ENCODE assay signal across 10 mouse cellular contexts in genomic region chr11:35283767-35284166, GRCm38 (mm10).
DNase-seq lines count a peak whose midpoint lies in the region; ATAC-seq and TF ChIP-seq lines count a peak whose summit lies in the region.
"Had no signal": no experiment of that assay in that cellular context is flagged by ENCODE, and none has a peak within 500 bp of the region (broad histone marks: within the 10 kb centered on the region; RNA-seq: fewer than 3 reads in every experiment).

No protein-coding gene starts in this region.

- 8% methylated on average over 3 of the region's 3 CpGs for WGBS in cerebellum, adult 2 months
- WGBS in kidney, adult 2 months: 49% methylated on average over 3 of the region's 3 CpGs
- whole genome bisulfite sequencing in heart, embryonic 11.5 days (ENCODE audit: insufficient replicate concordance): 77% methylated on average over 3 of the region's 3 CpGs
- 24% methylated on average over 3 of the region's 3 CpGs for WGBS in midbrain, embryonic 11.5 days
- WGBS in liver, embryonic 11.5 days: 91% methylated on average over 3 of the region's 3 CpGs

- H3K4me2 ChIP-seq in heart, embryonic 11.5 days: no peak overlapping the region
- H3K4me2 ChIP-seq in midbrain, embryonic 11.5 days: no peak overlapping the region
- H3K4me2 ChIP-seq in liver, embryonic 11.5 days: no peak overlapping the region

- H3K27ac ChIP-seq in cerebellum, adult 2 months (ENCODE audit: insufficient read depth, low read length): peak overlapping the region; percentile 25; the same call in 1 of the 2 replicates
- H3K27ac ChIP-seq in kidney, adult 2 months (ENCODE audit: insufficient read depth, low read depth, low read length): no peak overlapping the region
- peak overlapping the region; percentile 84 for H3K27ac ChIP-seq in heart, embryonic 11.5 days (ENCODE audit: low read depth, low read length)
- H3K27ac ChIP-seq in midbrain, embryonic 11.5 days (ENCODE audit: low read depth, low read length): no peak overlapping the region
- no peak overlapping the region for H3K27ac ChIP-seq in liver, embryonic 11.5 days (ENCODE audit: low read depth, low read length)

- H3K4me1 ChIP-seq in cerebellum, adult 2 months (ENCODE audit: control insufficient read depth, insufficient read depth, low read length): peaks cover 42% of the 10 kb centered on the region
- no peaks in the 10 kb centered on the region for H3K4me1 ChIP-seq in kidney, adult 2 months (ENCODE audit: control insufficient read depth, insufficient read depth, low read length)
- H3K4me1 ChIP-seq in heart, embryonic 11.5 days (ENCODE audit: control insufficient read depth, insufficient read depth, low read length): peaks cover 20% of the 10 kb centered on the region
- H3K4me1 ChIP-seq in midbrain, embryonic 11.5 days (ENCODE audit: control insufficient read depth, insufficient read depth, low read length): peaks cover 10% of the 10 kb centered on the region
- no peaks in the 10 kb centered on the region for H3K4me1 ChIP-seq in liver, embryonic 11.5 days (replicated peaks; ENCODE audit: control insufficient read depth, insufficient read depth, low read length)

- no peak for ATAC-seq in heart, embryonic 11.5 days (replicated peaks; ENCODE audit: insufficient number of reproducible peaks, low FRiP score, low TSS enrichment)
- ATAC-seq in midbrain, embryonic 11.5 days (ENCODE audit: low FRiP score): 0 out of 2 replicates have a peak, but pooled peaks have one; percentile 22
- no peak for ATAC-seq in liver, embryonic 11.5 days (replicated peaks; ENCODE audit: low FRiP score)

- no peaks in the 10 kb centered on the region for H3K36me3 ChIP-seq in kidney, adult 2 months (ENCODE audit: control insufficient read depth, insufficient read depth, low read length)
- H3K36me3 ChIP-seq in heart, embryonic 11.5 days (ENCODE audit: control insufficient read depth, insufficient read depth, low read length): no peaks in the 10 kb centered on the region
- H3K36me3 ChIP-seq in midbrain, embryonic 11.5 days (ENCODE audit: control insufficient read depth, insufficient read depth, low read length): no peaks in the 10 kb centered on the region
- no peaks in the 10 kb centered on the region for H3K36me3 ChIP-seq in liver, embryonic 11.5 days (ENCODE audit: control insufficient read depth, insufficient read depth, low read length)

- TF ChIP-seq POLR2A in cerebellum, adult 2 months (IDR thresholded peaks at IDR 0.05; ENCODE audit: borderline replicate concordance, insufficient read depth, low read length): no peak
- no peak for TF ChIP-seq POLR2A in kidney, adult 2 months (IDR thresholded peaks at IDR 0.05; ENCODE audit: low read depth, low read length)

- H3K9ac ChIP-seq in heart, embryonic 11.5 days (ENCODE audit: low read depth, low read length): no peak overlapping the region
- no peak overlapping the region for H3K9ac ChIP-seq in midbrain, embryonic 11.5 days (ENCODE audit: low read length)
- H3K9ac ChIP-seq in liver, embryonic 11.5 days (ENCODE audit: low read depth, low read length): no peak overlapping the region

- peak in 1 of 2 experiments; percentile 55 for DNase-seq in cerebellum, adult 2 months
- no peak for DNase-seq in cerebellum, adult 9-11 months
- DNase-seq in kidney, adult 2 months: peak; percentile 46
- no peak for DNase-seq in kidney, postnatal 10 days
- peak; percentile 87 for DNase-seq in midbrain, embryonic 11.5 days (ENCODE audit: low spot score, missing footprints)
- no peak for DNase-seq in lung, postnatal 10 days
- DNase-seq in liver, embryonic 11.5 days (ENCODE audit: low spot score): no peak
- DNase-seq: B cell, adult 2 months had no signal

- H3K27me3 ChIP-seq in cerebellum, adult 2 months (ENCODE audit: control insufficient read depth, insufficient read depth, low read length): no peaks in the 10 kb centered on the region
- H3K27me3 ChIP-seq in kidney, adult 2 months (replicated peaks; ENCODE audit: control insufficient read depth, insufficient read depth, low read length): no peaks in the 10 kb centered on the region
- no peaks in the 10 kb centered on the region for H3K27me3 ChIP-seq in heart, embryonic 11.5 days (ENCODE audit: control insufficient read depth, insufficient read depth, low read length)
- H3K27me3 ChIP-seq in midbrain, embryonic 11.5 days (ENCODE audit: control insufficient read depth, insufficient read depth, low read length): 0 out of 2 replicates have a peak, but pooled peaks cover 3% of the 10 kb centered on the region
- H3K27me3 ChIP-seq in liver, embryonic 11.5 days (replicated peaks; ENCODE audit: control insufficient read depth, insufficient read depth, low read length): no peaks in the 10 kb centered on the region

- H3K9me3 ChIP-seq in heart, embryonic 11.5 days (replicated peaks; ENCODE audit: control insufficient read depth, low read length): no peaks in the 10 kb centered on the region
- no peaks in the 10 kb centered on the region; the same call in 1 of the 2 replicates for H3K9me3 ChIP-seq in midbrain, embryonic 11.5 days (ENCODE audit: control insufficient read depth, low read length)
- H3K9me3 ChIP-seq in liver, embryonic 11.5 days (ENCODE audit: control insufficient read depth, low read length): no peaks in the 10 kb centered on the region

- H3K4me3 ChIP-seq in cerebellum, adult 2 months (replicated peaks; ENCODE audit: insufficient read depth, low read depth, low read length): no peak overlapping the region
- no peak overlapping the region for H3K4me3 ChIP-seq in kidney, adult 2 months (ENCODE audit: insufficient read depth, low read depth, low read length)
- no peak overlapping the region for H3K4me3 ChIP-seq in heart, embryonic 11.5 days (ENCODE audit: low read depth, low read length)
- H3K4me3 ChIP-seq in midbrain, embryonic 11.5 days (ENCODE audit: low read depth, low read length): no peak overlapping the region
- no peak overlapping the region for H3K4me3 ChIP-seq in liver, embryonic 11.5 days (ENCODE audit: low read depth, low read length)
- H3K4me3 ChIP-seq: myocyte had no signal

- no peak for TF ChIP-seq CTCF in cerebellum, adult 2 months (IDR thresholded peaks at IDR 0.05; ENCODE audit: borderline replicate concordance, insufficient read depth, low read depth, low read length)
- no peak for TF ChIP-seq CTCF in kidney, adult 2 months (conservative IDR thresholded peaks at IDR 0.05; ENCODE audit: insufficient read depth, insufficient read length, low read depth, low read length)

Comparison
In these comparisons a context has a peak if more than half of its experiments do, and no peak if none do; other contexts are left out.
1. DNase-seq: peak in kidney, adult 2 months (single experiment) and midbrain, embryonic 11.5 days (single experiment); none in cerebellum, adult 9-11 months (single experiment), kidney, postnatal 10 days (single experiment), lung, postnatal 10 days (single experiment) and liver, embryonic 11.5 days (single experiment).
2. H3K27ac ChIP-seq: peak in cerebellum, adult 2 months (single experiment) and heart, embryonic 11.5 days (single experiment); none in kidney, adult 2 months (single experiment), midbrain, embryonic 11.5 days (single experiment) and liver, embryonic 11.5 days (single experiment).